Comparison of ENCODE assay signal across 26 mouse cellular contexts in genomic region chr8:86561737-86562136, GRCm38 (mm10). TPM values are rescaled to one million over a fixed set of nuclear protein-coding genes. Genes with fewer than 3 reads are reported as not detected.
DNase-seq lines count a peak whose midpoint lies in the region; ATAC-seq lines count a peak whose summit lies in the region.
"Had no signal": no experiment of that assay in that cellular context is flagged by ENCODE, and none has a peak within 500 bp of the region (broad histone marks: within the 10 kb centered on the region; RNA-seq: fewer than 3 reads in every experiment).

No protein-coding gene starts in this region.

- peak; percentile 51 for DNase-seq in heart, adult 11 months
- no peak for DNase-seq in heart, adult 9 months (ENCODE audit: low spot score in 2 of 2)
- DNase-seq in midbrain, embryonic 10.5 days (ENCODE audit: low spot score) = no peak
- peak; percentile 10 for DNase-seq in adipocyte (ENCODE audit: low spot score)
- no peak for DNase-seq in left cerebral cortex, postnatal 10 days (ENCODE audit: extremely low spot score in 1 of 2, low spot score in 2 of 2)
- DNase-seq: adrenal gland, postnatal 14 days; cerebellum, adult 11 months; cerebellum, postnatal 10 days; gastrocnemius, postnatal 10 days; kidney, postnatal 25 days; liver, embryonic 13.5 days; lung, embryonic 14.5 days; thymus, postnatal 14 days had no signal

- peaks cover 15% of the 10 kb centered on the region for H3K4me1 ChIP-seq in midbrain, embryonic 10.5 days
- H3K4me1 ChIP-seq in midbrain, embryonic 16.5 days (ENCODE audit: control insufficient read depth, insufficient read depth, low read length) = no peaks in the 10 kb centered on the region
- peaks cover 20% of the 10 kb centered on the region for H3K4me1 ChIP-seq in limb, embryonic 15.5 days
- H3K4me1 ChIP-seq: liver, embryonic 13.5 days; neural tube, embryonic 12.5 days had no signal

- H3K4me3 ChIP-seq in midbrain, embryonic 10.5 days = no peak overlapping the region
- no peak overlapping the region for H3K4me3 ChIP-seq in midbrain, embryonic 16.5 days (ENCODE audit: low read depth, low read length)
- H3K4me3 ChIP-seq in limb, embryonic 15.5 days = no peak overlapping the region
- H3K4me3 ChIP-seq: embryonic facial prominence, embryonic 15.5 days; liver, embryonic 13.5 days; neural tube, embryonic 12.5 days had no signal

- no peaks in the 10 kb centered on the region for H3K27me3 ChIP-seq in midbrain, embryonic 10.5 days (ENCODE audit: low read depth, poor library complexity, severe bottlenecking)
- no peaks in the 10 kb centered on the region for H3K27me3 ChIP-seq in midbrain, embryonic 16.5 days (ENCODE audit: control insufficient read depth, insufficient read depth, low read depth, low read length)
- no peaks in the 10 kb centered on the region for H3K27me3 ChIP-seq in limb, embryonic 15.5 days
- H3K27me3 ChIP-seq: embryonic facial prominence, embryonic 15.5 days; liver, embryonic 13.5 days; neural tube, embryonic 12.5 days had no signal

- no peaks in the 10 kb centered on the region for H3K9me3 ChIP-seq in midbrain, embryonic 10.5 days (replicated peaks)
- H3K9me3 ChIP-seq in midbrain, embryonic 16.5 days (replicated peaks; ENCODE audit: control insufficient read depth, low read length, poor library complexity, severe bottlenecking) = no peaks in the 10 kb centered on the region
- no peaks in the 10 kb centered on the region for H3K9me3 ChIP-seq in limb, embryonic 15.5 days
- H3K9me3 ChIP-seq: embryonic facial prominence, embryonic 15.5 days; liver, embryonic 13.5 days; neural tube, embryonic 12.5 days had no signal

- no peak overlapping the region for H3K4me2 ChIP-seq in midbrain, embryonic 16.5 days (ENCODE audit: low read length)
- H3K4me2 ChIP-seq in limb, embryonic 15.5 days = no peak overlapping the region
- H3K4me2 ChIP-seq: embryonic facial prominence, embryonic 15.5 days; liver, embryonic 13.5 days; lung, embryonic 14.5 days; neural tube, embryonic 12.5 days had no signal

- intact Hi-C loops in left cerebral cortex, postnatal 10 days (cut with DNase I) = no loop called here

- peak overlapping the region; percentile 17 for H3K27ac ChIP-seq in midbrain, embryonic 10.5 days (replicated peaks)
- H3K27ac ChIP-seq in midbrain, embryonic 16.5 days (ENCODE audit: low read length) = no peak overlapping the region
- peak overlapping the region; percentile 40 for H3K27ac ChIP-seq in limb, embryonic 15.5 days
- H3K27ac ChIP-seq: embryonic facial prominence, embryonic 15.5 days; liver, embryonic 13.5 days; neural tube, embryonic 12.5 days had no signal

- no peak for ATAC-seq in midbrain, embryonic 16.5 days
- ATAC-seq in limb, embryonic 15.5 days (ENCODE audit: insufficient number of reproducible peaks, low FRiP score, low TSS enrichment, low read depth) = no peak
- ATAC-seq in erythroid progenitor cell, adult 5-6 weeks (replicated peaks; ENCODE audit: low FRiP score, poor library complexity, severe bottlenecking) = no peak
- ATAC-seq: activated CD4-positive, CD25-positive, alpha-beta regulatory T cell, adult 4 months; hindbrain, embryonic 16.5 days; intestine, embryonic 16.5 days had no signal

- no peak overlapping the region for H3K9ac ChIP-seq in midbrain, embryonic 16.5 days (ENCODE audit: low read depth, low read length)
- no peak overlapping the region for H3K9ac ChIP-seq in limb, embryonic 15.5 days
- H3K9ac ChIP-seq: embryonic facial prominence, embryonic 15.5 days; liver, embryonic 13.5 days; lung, embryonic 14.5 days; neural tube, embryonic 12.5 days had no signal

- H3K36me3 ChIP-seq in midbrain, embryonic 10.5 days = no peaks in the 10 kb centered on the region
- no peaks in the 10 kb centered on the region for H3K36me3 ChIP-seq in midbrain, embryonic 16.5 days (ENCODE audit: control insufficient read depth, insufficient read depth, low read length)
- no peaks in the 10 kb centered on the region for H3K36me3 ChIP-seq in limb, embryonic 15.5 days
- H3K36me3 ChIP-seq: embryonic facial prominence, embryonic 15.5 days; liver, embryonic 13.5 days; neural tube, embryonic 12.5 days had no signal

- WGBS in midbrain, embryonic 10.5 days = 64% methylated on average over 1 of the region's 1 CpGs
- WGBS in midbrain, embryonic 16.5 days = 22% methylated on average over 1 of the region's 1 CpGs
- WGBS in limb, embryonic 15.5 days = 14% methylated on average over 1 of the region's 1 CpGs

RNA-seq across cellular contexts. Expression of gene Abcc12, which starts 18.7 kb away (rescaled TPM):
- polyA plus RNA-seq in midbrain, embryonic 10.5 days (2016; fragmentation: Nextera tagmentation; extraction: Ambion mirVana) = 0.09 TPM in 1 of 2 replicates, not detected in the other
- polyA plus RNA-seq in midbrain, embryonic 16.5 days (2015; fragmentation: Nextera tagmentation; extraction: Ambion mirVana) = 0.21 and 0.33 TPM in 2 replicates
- polyA plus RNA-seq in limb, embryonic 15.5 days (2015; fragmentation: Nextera tagmentation; extraction: Ambion mirVana) = 0.19 and 0.20 TPM in 2 replicates
- total RNA-seq in left cerebral cortex, postnatal 10 days (2021) = under 1 TPM; 0.20 to 0.34 TPM
- not detected in 2 replicates for total RNA-seq in erythroid progenitor cell, adult 5-6 weeks (2015; ENCODE audit: low replicate concordance)
- total RNA-seq in erythroid progenitor cell, adult 5-6 weeks (2017; ENCODE audit: low replicate concordance) = not detected in 2 replicates
- total RNA-seq: heart, adult 8-10 months; hematopoietic stem cell, adult 5-6 weeks; megakaryocyte, adult 5-6 weeks; monocyte, adult 5-6 weeks had no signal
- polyA plus RNA-seq: activated CD4-positive, CD25-positive, alpha-beta regulatory T cell, adult 4 months; C2C12; liver, embryonic 13.5 days; lung, embryonic 14.5 days; neural tube, embryonic 12.5 days had no signal

Comparison
In these comparisons a context has a peak if more than half of its experiments do, and no peak if none do; other contexts are left out.
1. DNase-seq: peak in heart, adult 11 months (single experiment) and adipocyte (single experiment); none in heart, adult 9 months (0 of 2), midbrain, embryonic 10.5 days (single experiment) and left cerebral cortex, postnatal 10 days (0 of 2).